Mouse (Mus musculus): ENCODE data around the gene Ube2g2. TPM values are rescaled to one million over a fixed set of nuclear protein-coding genes. Genes with fewer than 3 reads are reported as not detected.

Gene Ube2g2
- total RNA-seq (2021): 10 to 100 TPM; 69.8 to 88.4 TPM

DNA sequence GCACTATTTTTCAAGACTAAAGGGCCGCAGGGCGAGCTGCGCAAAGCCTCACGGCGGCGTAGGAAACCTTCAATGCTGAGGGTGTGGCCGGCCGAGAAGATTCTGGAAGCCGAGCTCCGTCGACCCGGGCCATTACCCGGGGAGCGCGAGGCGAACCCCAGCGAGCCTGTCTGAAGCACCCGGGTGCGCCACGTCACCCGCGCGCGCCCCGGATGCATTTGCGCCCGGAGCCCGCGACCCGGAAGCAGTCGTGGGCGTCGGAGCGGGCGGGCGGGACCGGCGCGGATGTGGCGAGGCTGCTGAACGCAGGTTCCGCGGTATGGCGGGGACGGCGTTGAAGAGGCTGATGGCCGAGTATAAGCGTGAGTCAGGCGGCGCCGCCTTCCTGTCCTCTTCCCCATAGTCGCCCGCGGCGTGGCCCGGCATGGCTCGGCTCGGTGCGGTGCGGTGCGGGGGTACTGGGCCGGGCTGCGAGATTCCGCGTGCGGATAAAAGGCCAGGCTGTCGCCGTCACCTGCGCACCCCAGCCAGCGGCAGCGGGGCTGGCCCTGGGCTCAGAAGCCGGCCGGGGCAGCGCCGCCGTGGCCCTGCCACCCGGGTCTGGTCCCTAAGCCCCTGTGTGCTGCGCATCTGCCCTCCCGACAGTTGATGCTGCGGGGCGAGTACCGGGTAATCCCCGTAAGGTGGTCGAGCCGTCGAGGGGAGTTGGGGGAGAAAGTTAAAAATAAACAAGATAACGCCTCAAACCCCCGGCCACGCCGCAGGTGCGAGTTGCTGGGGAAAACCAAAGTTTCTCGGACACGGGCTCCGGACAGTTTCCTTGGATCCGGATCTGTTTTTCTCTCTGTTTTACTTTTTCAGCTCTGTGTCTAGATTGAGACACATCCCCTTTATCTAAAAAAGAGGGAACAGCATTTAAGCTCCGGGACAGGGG is at the start of gene Ube2g2:
Ube2g2 (plus strand) TSS at position 221 of the 934 bp plus-strand sequence.
- peak; percentile 91 to 92 for DNase-seq (ENCODE audit: extremely low spot score in 1 of 2, low spot score in 1 of 2)

DNA sequence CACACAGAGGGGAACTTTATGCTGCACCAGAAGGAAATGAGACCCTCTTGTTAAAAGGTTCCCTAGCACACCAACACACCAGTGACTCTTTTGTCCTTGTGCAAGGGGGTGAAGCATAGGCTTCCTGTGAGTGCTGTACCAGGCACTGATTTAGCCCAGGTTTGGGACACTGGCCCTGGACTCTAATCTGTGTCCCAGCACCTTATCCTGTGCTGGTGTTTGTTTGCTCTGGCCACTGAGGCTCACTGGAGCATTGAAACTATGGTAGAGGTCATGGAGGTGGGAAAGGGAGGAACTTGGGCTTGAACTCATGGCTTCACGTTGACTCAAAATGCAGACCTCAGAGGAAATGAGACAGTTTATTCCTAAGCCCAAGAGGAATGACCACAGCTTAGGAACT is 48.9 kb upstream of the Ube2g2 start:
- no peak for DNase-seq (ENCODE audit: extremely low spot score in 1 of 2, low spot score in 1 of 2)

DNA sequence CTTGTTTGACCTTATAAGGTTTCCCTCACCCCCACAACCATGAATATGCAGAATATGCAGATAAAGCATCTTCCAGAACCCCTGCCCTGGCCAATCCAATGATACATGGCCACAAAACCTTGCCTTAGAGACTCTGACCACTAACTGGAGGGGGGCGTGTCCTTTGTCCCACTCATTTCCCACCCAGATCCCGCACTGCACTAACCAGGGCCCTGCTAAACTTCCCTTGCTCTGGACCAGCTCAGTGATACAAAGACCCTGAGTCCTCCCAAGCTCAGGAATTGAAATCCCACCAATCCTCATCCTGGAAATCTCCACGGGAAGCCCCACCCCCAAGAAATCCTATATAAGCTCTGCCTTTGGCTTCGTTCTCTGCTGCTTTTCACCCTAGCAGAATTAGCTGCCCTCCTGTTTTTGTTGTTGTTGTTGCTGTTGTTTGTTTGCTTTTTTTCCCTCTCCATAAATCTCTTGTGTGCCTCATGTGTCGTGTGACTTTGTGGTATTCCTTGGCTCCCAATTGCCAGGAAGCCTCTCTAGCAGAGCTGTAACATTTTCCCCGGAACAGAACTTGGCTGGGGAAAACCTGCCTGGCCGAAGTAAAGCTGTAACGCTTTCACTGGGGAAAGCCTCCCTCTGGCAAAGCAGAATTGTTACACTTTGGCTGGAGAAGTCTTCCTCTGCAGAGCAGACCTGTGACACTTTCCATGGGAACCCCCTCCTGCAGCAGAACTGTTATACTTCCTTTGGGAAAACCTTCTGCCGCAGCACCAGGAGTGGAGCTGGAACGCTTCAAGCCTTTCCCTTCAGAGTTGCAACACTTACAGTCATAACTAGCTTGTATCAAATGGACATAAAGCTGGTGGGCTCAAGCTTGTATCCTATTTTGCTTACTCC is 41.8 kb upstream of the Ube2g2 start:
- no peak for DNase-seq (ENCODE audit: extremely low spot score in 1 of 2, low spot score in 1 of 2)

DNA sequence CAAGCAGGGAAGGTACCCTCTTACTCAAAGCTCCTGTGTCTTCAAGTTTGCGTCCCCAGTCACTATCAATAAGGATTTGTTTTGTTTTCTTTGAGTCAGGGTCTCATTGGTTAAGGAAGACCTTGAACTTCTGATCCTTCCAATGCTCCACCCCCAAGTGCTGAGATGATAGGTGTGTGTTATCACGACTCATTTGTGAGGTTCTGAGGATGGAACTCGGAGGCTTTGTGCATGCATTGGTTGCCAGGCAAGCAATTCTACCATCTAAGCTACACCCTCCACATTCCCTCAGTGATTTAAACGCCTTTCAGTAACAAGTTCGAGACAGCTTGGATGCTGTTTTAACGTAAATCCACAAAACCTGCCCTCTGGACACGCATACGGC is 41.1 kb upstream of the Ube2g2 start:
- DNase-seq (ENCODE audit: extremely low spot score in 1 of 2, low spot score in 1 of 2): no peak

DNA sequence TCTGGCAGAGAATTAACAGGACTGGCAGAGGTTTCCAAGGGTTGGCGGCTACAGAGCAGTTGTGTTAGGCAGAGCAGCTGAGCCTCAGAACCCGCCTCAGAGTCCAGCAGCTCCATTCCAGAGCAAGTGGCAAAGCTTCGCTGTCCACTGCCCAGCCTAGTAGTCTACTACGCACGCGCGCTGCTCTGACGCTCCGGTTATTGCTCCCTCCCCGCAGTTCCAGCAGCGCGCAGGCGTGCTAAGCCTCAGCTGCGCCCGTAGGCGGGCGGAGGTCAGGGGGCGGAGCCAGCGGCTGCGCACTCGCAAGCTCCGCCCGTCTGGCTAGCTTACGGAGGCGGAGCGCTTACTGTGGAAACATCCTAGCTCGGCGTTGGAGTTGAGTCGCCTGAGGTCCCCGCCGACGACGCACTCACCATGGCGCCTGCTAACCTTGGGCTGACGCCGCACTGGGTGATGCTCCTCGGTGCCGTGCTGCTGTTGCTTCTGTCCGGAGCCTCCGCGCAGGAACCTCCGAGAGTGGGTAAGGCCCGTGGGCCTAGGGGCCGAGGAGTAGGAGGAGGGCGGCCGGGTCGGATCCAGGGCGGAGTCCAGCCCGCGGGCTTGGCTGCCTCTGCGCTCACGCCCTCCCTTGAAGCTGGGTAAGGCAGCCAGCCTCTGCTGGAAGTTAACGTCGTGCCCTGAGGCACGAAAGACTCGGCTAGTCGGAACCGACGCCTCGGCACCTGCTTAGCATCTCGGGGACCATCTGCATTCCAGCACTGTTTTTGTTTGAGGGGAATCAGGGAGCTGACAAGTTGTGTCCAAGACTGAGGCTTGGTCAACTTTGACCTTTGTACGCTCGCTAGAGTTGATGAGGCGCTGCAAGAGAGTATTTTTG is 40.4 kb upstream of the Ube2g2 start, which contains the start of gene Pttg1ip:
Pttg1ip (plus strand) TSS at position 313 of the 877 bp plus-strand sequence.
- DNase-seq (ENCODE audit: extremely low spot score in 1 of 2, low spot score in 1 of 2): peak; percentile 85 to 88

DNA sequence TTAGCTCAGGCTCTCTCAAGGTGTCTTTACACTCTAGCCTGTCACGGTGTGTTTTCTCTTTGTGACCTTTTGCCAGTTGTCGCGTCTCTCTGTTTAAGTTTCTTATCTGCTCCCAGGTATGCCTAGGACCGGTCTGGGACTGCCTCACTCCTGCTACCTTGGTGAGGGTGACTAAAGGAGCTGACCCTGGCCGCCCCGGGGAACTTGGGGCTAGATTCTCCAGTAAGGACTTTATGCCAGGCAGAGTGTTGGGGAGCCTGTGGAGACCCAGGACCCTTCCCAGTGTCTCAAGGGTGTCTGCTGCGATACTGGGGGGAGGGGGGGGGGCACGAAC is 39.8 kb upstream of the Ube2g2 start:
- no peak for DNase-seq (ENCODE audit: extremely low spot score in 1 of 2, low spot score in 1 of 2)

DNA sequence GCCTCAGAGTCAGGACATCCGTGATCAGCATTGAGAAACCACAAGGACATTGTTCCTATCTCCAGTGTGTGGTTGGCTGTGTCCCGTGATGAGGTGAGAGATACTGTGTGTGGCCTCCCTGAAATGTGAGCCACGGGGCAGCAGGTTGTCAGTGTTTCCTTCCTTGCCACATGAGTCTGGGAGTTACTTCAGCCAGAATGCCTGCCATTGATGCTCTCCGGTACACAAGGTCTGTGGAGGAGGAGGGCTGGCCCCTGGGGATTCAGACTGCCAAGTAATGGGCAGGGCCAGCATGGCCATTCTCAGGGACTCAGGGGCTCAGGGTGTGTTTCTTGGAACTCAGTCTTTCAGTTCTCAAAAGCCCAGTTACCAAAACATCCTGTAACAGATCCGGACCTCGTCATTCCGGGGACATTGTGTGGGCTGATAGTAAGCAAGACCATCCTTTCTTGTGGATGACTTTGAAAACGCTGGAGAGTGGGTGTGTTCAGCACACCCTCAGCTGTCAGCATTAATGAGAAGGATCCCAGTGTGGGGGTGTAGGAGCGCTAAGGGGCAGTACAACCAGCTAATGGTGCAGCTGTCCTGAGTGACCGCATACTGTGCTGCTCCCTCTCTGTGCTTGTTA is 38.2 kb upstream of the Ube2g2 start:
- no peak for DNase-seq (ENCODE audit: extremely low spot score in 1 of 2, low spot score in 1 of 2)

DNA sequence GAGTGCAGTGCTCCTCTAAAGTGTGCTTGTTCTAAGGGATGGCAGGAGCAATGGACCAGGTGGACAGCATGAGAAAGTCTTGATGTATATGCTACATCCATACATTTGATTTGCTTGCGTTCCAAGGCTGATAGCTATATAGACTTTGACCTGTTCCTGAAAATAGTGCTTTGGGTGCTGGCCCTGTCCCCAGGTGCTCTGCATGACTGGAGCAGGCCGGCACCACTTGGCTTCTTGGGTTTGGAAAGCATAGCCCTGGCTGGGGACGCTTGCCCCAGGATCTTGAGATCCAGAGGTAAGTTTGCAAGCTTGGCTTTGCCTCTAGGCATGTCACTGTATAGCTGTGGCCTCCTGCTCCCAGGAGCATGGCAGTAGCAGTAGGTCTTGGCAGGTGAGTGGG is 35.4 kb upstream of the Ube2g2 start:
- no peak for DNase-seq (ENCODE audit: extremely low spot score in 1 of 2, low spot score in 1 of 2)

DNA sequence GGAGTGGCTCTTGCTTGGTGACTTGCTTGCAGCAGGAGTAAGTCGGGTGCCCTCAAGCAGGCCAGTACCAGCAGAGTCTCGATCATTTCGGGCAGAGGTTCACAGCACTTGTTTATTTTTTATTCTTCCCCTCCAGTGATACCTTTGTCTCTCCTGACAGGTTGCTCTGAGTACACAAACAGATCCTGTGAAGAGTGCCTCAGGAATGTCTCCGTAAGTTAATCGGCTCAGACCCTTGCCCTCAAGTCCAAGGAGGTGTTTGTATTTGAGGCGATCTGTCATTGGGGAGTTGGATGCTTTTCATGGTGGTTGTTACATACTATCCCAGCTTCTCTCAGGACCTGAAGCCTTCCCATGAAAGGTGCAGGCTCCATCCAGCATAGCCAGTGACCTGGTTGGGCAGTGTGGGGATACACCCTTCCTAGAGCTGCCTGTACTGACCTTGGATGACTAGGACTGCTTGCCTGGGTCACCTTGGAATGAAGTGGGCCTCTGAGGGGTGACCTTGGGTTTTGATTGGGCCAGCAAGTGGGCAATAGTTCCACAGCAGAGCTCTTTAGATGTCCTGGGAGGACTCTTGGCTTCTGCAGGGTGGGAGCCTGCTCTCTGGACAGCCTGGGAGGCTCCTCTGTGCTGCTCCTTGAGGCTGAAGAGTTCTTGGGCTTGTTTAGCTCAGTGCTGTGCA is 34.8 kb upstream of the Ube2g2 start:
- DNase-seq (ENCODE audit: extremely low spot score in 1 of 2, low spot score in 1 of 2): no peak

DNA sequence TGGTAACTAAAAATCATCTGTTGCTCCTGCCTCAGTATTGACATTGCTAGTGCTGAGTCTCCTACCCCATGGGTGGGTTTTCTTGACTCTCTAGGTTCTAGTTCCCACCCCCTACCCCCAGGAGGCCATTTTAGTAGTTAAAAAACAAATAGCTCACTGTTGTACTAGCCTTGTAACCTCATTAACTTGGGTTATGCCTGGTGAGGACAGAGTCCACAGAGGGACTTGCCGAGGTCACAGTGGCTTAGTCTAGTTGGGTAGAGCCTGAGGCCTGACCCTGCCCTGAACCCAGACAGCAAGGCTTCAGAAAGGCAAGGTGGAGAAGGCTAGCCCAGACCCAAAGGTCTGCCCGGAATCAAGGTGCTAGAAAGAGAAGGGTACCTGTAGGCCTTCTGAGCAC is 34.0 kb upstream of the Ube2g2 start:
- no peak for DNase-seq (ENCODE audit: extremely low spot score in 1 of 2, low spot score in 1 of 2)

DNA sequence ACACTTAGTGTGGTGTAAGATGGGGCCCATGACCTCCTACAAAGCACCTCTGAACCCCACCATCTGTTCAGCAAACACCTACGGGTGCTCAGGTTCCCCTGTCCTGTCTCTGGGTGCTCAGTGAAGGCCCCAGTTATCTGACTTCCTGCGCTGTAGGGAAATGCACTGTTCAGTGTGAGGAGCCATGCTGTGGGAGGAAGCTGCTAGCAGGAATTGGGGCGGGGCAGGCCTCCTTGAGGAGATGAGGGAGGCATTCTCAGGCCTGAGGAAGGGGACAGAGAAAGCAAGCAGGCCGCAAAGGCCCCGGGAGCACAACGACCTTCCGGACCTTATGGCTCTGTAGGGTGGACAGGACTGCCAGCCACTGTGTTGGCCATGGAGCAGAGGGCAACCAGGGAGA is 33.0 kb upstream of the Ube2g2 start:
- no peak for DNase-seq (ENCODE audit: extremely low spot score in 1 of 2, low spot score in 1 of 2)

DNA sequence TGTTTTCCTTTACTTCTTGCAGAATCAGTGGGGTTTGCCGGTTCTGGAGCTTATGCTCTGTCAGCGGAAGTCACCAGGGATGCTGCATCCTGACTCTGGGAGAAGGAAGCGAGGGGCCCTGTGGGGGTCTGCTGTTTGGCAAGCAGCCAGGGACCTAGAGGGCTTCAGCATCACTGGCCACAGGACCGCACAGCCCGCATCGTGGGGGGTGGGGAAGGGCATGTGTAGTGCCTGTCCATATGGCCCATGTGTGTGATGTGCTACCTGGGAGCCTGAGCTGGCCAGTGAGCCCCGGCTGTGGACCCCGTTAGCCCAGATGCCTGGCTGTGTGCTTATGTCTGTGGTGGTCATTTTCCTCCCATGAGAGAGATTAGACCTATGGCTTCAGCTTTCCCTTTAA is 32.3 kb upstream of the Ube2g2 start:
- DNase-seq (ENCODE audit: extremely low spot score in 1 of 2, low spot score in 1 of 2): no peak

DNA sequence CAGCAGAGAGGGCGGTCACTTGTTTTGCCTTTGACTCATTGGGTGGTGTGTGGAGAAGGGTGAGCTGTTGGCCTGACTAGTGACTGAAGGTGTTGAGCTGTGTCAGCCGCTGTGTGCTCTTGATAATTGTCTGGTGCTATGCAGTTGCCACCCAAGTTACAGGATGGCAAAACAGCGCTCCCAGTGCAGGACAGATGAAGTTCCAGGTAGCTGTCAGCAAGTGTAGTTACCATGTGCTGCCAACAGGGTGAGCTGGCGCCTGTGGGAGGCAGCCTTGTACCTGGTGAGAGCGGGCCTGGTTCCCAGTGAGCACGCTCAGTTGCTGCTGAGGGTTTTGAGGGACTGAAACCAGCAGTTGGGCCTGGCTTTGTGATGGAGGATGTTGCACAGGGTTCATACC is 31.3 kb upstream of the Ube2g2 start:
- DNase-seq (ENCODE audit: extremely low spot score in 1 of 2, low spot score in 1 of 2): no peak

DNA sequence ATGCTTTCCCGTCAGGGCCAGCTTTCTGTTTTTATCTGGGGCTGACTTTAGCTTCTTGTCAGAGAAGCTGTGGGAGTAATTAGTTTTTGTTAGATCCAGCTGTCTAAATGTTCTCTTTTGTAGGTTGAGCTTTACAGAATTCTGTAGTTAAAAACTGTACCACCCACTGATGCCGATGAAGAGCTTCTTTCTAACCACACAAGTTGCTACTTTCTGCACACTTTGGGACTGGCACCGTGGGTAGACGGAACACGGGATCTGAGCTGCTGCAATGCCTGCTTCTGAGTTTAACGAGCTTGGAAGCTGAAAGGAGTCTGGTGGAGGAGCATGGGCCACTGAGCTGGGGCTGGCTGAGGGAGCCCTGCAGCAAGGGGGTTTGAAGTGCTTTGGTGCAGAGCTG is 30.5 kb upstream of the Ube2g2 start:
- no peak for DNase-seq (ENCODE audit: extremely low spot score in 1 of 2, low spot score in 1 of 2)

DNA sequence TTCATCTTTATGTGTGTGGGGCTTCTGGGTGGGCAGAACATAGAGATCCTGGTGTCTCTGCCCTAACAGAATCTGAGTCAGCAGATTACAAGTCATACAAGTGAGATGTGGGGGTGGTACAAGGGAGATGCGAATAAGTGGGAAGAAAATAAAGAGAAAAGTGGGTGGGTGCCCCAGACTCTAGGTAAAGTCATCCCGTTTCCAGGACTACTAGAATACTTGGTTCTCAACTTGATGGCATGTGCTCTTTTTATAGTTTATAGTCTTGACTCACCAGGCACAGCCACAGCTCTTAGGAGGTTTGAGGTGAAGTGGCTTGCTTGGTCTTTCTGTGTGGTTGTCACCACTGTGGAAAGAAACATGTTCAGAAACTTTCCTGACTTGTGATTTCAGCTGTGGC is 26.0 kb upstream of the Ube2g2 start:
- DNase-seq (ENCODE audit: extremely low spot score in 1 of 2, low spot score in 1 of 2): no peak

DNA sequence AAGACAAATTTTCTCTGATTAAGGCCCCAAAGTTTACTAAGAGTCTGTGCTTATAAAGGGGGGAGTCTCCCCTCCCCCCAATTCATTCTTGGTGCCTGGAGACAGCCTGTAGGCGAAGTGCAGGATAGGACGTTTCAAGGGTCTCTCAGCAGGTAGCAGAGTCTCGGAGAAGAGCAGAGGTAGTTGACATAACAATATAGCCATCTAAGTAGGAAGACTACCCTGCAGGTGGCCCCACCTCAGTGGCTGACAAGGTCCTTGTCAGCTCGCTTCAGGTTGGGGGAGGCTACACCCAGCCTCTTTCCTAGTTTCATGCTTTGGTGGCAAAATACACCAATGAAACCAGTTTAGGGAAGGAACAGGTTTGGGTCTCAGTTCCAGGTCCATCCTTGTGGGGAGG is 19.1 kb upstream of the Ube2g2 start:
- DNase-seq (ENCODE audit: extremely low spot score in 1 of 2, low spot score in 1 of 2): no peak

DNA sequence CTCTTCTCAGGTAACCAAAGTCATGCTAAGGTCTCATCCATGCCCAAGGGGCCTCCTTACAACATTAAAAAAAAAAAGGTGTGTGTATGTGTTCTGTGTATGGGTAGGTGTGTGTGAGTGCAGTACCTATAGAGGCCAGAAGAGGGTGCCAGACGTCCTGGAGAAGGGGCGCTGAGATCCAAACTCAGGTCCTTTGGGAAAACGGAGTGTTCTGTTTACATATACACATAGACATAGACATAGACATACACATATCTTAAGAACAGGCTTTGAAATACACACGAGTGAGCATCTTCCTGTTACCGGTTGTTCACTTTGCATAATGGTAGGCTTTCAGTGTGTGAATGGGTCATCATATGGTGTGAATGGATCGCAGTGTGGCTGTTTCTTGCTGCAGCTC is 18.0 kb upstream of the Ube2g2 start:
- no peak for DNase-seq (ENCODE audit: extremely low spot score in 1 of 2, low spot score in 1 of 2)

DNA sequence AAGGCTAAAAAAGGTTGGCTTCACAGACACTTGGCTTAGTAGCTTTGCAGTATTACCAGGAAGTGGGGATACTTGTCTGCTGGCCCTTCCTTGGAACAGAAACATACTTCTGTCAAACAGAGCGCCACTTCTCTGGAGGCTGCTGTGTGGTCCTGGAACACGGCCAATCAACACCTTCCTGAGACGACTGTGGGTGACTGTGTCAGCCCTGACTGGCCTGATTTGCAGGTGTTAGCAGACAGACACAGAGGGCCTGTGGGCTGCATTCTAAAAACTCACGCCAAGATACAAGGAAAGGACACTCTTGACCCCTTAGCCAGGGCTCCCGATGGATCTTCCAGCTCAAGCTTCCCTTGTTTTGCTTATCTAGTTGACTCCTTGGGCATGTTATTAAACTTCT is 17.1 kb upstream of the Ube2g2 start:
- no peak for DNase-seq (ENCODE audit: extremely low spot score in 1 of 2, low spot score in 1 of 2)

DNA sequence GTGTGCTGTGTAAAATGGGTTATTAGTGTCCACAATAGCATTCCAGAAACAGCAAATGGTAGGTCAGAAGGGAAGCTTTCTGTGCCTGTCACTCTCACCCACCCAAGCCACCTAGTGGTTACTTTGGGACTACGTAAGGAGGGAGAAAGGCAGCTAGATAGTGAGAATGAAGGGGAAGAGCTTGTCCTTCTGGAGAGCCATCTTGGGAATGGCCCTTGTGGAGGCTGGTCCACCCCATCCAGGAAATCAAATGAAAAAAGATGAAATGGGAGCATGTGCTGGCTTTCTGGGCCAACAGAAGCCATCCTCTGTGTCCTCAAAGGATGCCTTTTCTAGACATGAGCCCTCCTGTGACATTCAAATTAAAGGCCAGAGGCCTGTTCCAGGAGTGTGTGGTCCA is 16.7 kb upstream of the Ube2g2 start:
- no peak for DNase-seq (ENCODE audit: extremely low spot score in 1 of 2, low spot score in 1 of 2)
